In genomic region chr3:116422074-116422473, GRCm38 (mm10) we compare ENCODE assay signal across 8 mouse cellular contexts. TPM values are rescaled to one million over a fixed set of nuclear protein-coding genes. Genes with fewer than 3 reads are reported as not detected.
DNase-seq lines count a peak whose midpoint lies in the region; ATAC-seq and TF ChIP-seq lines count a peak whose summit lies in the region.

No protein-coding gene starts in this region.

- no peak for ATAC-seq in heart, postnatal 0 days (ENCODE audit: insufficient read depth, low read depth)
- no peak for ATAC-seq in embryonic facial prominence, embryonic 12.5 days (ENCODE audit: insufficient number of reproducible peaks, insufficient read depth, low FRiP score, low TSS enrichment)
- ATAC-seq in hindbrain, embryonic 16.5 days, result no peak
- no peak for ATAC-seq in midbrain, embryonic 13.5 days

- DNase-seq in heart, postnatal 0 days (ENCODE audit: low spot score), result no peak
- no peak for DNase-seq in heart, postnatal 25 days (ENCODE audit: low spot score)
- no peak for DNase-seq in thymus, postnatal 14 days
- no peak for DNase-seq in thymus, postnatal 25 days
- DNase-seq in thymus, postnatal 0 days (ENCODE audit: low spot score), result no peak

- WGBS in heart, postnatal 0 days, result 63% methylated on average over 8 of the region's 8 CpGs
- 31% methylated on average over 8 of the region's 8 CpGs for WGBS in embryonic facial prominence, embryonic 12.5 days
- 31% methylated on average over 8 of the region's 8 CpGs for WGBS in hindbrain, embryonic 16.5 days
- WGBS in midbrain, embryonic 13.5 days, result 34% methylated on average over 8 of the region's 8 CpGs

- H3K9ac ChIP-seq in heart, postnatal 0 days (replicated peaks; ENCODE audit: low read depth, low read length), result no peak overlapping the region
- H3K9ac ChIP-seq in embryonic facial prominence, embryonic 12.5 days, result peak overlapping the region; percentile 95
- no peak overlapping the region for H3K9ac ChIP-seq in hindbrain, embryonic 16.5 days (ENCODE audit: low read depth, low read length)
- H3K9ac ChIP-seq in midbrain, embryonic 13.5 days (replicated peaks), result peak overlapping the region; percentile 82

- peaks cover 5% of the 10 kb centered on the region; the same call in 1 of the 2 replicates for H3K4me1 ChIP-seq in heart, postnatal 0 days (ENCODE audit: control insufficient read depth, insufficient read depth)
- peaks cover 14% of the 10 kb centered on the region for H3K4me1 ChIP-seq in embryonic facial prominence, embryonic 12.5 days
- peaks cover 4% of the 10 kb centered on the region; the same call in 1 of the 2 replicates for H3K4me1 ChIP-seq in hindbrain, embryonic 16.5 days (ENCODE audit: control insufficient read depth, insufficient read depth, low read depth, low read length)
- H3K4me1 ChIP-seq in midbrain, embryonic 13.5 days (replicated peaks), result peaks cover 32% of the 10 kb centered on the region

- peak overlapping the region; percentile 98; the same call in 1 of the 2 replicates for H3K4me2 ChIP-seq in heart, postnatal 0 days (ENCODE audit: low read depth, low read length)
- H3K4me2 ChIP-seq in embryonic facial prominence, embryonic 12.5 days (replicated peaks), result peak overlapping the region; percentile 84
- H3K4me2 ChIP-seq in hindbrain, embryonic 16.5 days (ENCODE audit: low read length), result peak overlapping the region; percentile 98
- H3K4me2 ChIP-seq in midbrain, embryonic 13.5 days (replicated peaks), result peak overlapping the region; percentile 94

- H3K9me3 ChIP-seq in heart, postnatal 0 days (replicated peaks; ENCODE audit: control insufficient read depth, low read length), result no peaks in the 10 kb centered on the region
- H3K9me3 ChIP-seq in embryonic facial prominence, embryonic 12.5 days, result no peaks in the 10 kb centered on the region
- no peaks in the 10 kb centered on the region for H3K9me3 ChIP-seq in hindbrain, embryonic 16.5 days (ENCODE audit: control insufficient read depth, low read length)
- H3K9me3 ChIP-seq in midbrain, embryonic 13.5 days, result no peaks in the 10 kb centered on the region

- TF ChIP-seq CTCF in heart, postnatal 0 days (IDR thresholded peaks at IDR 0.05; ENCODE audit: low read depth), result no peak

- H3K4me3 ChIP-seq in heart, postnatal 0 days (ENCODE audit: low read depth, low read length), result peak overlapping the region; percentile 85
- peak overlapping the region; percentile 96 for H3K4me3 ChIP-seq in embryonic facial prominence, embryonic 12.5 days
- peak overlapping the region; percentile 58 for H3K4me3 ChIP-seq in hindbrain, embryonic 16.5 days (ENCODE audit: low read length)
- H3K4me3 ChIP-seq in midbrain, embryonic 13.5 days (replicated peaks), result peak overlapping the region; percentile 87

- intact Hi-C loops in heart, postnatal 25 days (cut with DNase I), result loop anchor here (2.0 to 10.0 kb wide), 5 partner anchors 35 to 415 kb away; partner anchors contain the start of genes Extl2, Mfsd14a, Rtca and Slc30a7

- no peak overlapping the region for H3K27ac ChIP-seq in heart, postnatal 0 days (ENCODE audit: low read depth)
- no peak overlapping the region for H3K27ac ChIP-seq in embryonic facial prominence, embryonic 12.5 days
- no peak overlapping the region for H3K27ac ChIP-seq in hindbrain, embryonic 16.5 days (ENCODE audit: low read depth, low read length)
- H3K27ac ChIP-seq in midbrain, embryonic 13.5 days, result no peak overlapping the region

- no peak for TF ChIP-seq EP300 in heart, postnatal 0 days (IDR thresholded peaks at IDR 0.05; ENCODE audit: low read depth)

- H3K27me3 ChIP-seq in heart, postnatal 0 days (ENCODE audit: control insufficient read depth, insufficient read depth, low read length), result no peaks in the 10 kb centered on the region
- no peaks in the 10 kb centered on the region for H3K27me3 ChIP-seq in embryonic facial prominence, embryonic 12.5 days
- H3K27me3 ChIP-seq in hindbrain, embryonic 16.5 days (replicated peaks; ENCODE audit: control insufficient read depth, insufficient read depth, low read length), result no peaks in the 10 kb centered on the region
- no peaks in the 10 kb centered on the region for H3K27me3 ChIP-seq in midbrain, embryonic 13.5 days

- no peaks in the 10 kb centered on the region for H3K36me3 ChIP-seq in heart, postnatal 0 days (replicated peaks; ENCODE audit: control insufficient read depth, insufficient read depth, low read length)
- peaks cover 25% of the 10 kb centered on the region for H3K36me3 ChIP-seq in embryonic facial prominence, embryonic 12.5 days
- no peaks in the 10 kb centered on the region for H3K36me3 ChIP-seq in hindbrain, embryonic 16.5 days (ENCODE audit: control insufficient read depth, insufficient read depth, low read length)
- peaks cover 17% of the 10 kb centered on the region for H3K36me3 ChIP-seq in midbrain, embryonic 13.5 days

RNA-seq across cellular contexts. Expression of gene Cdc14a, which starts 1.8 kb away (rescaled TPM):
- 3.0 and 6.1 TPM in 2 replicates for total RNA-seq in heart, postnatal 0 days (2014; rRNA removed; ENCODE audit: low replicate concordance)
- polyA plus RNA-seq in heart, postnatal 0 days (2015; fragmentation: Nextera tagmentation; extraction: Ambion mirVana), result 2.2 and 2.5 TPM in 2 replicates
- 1 to 10 TPM; 3.7 to 4.2 TPM for total RNA-seq in heart, postnatal 25 days (2021)
- 13.4 and 13.8 TPM in 2 replicates for polyA plus RNA-seq in embryonic facial prominence, embryonic 12.5 days (2016; fragmentation: Nextera tagmentation; extraction: Ambion mirVana)
- polyA plus RNA-seq in hindbrain, embryonic 16.5 days (2015; fragmentation: Nextera tagmentation; extraction: Ambion mirVana), result 2.9 and 4.3 TPM in 2 replicates
- polyA plus RNA-seq in midbrain, embryonic 13.5 days (2015; fragmentation: Nextera tagmentation; extraction: Ambion mirVana), result 9.4 and 9.8 TPM in 2 replicates
- 7.7 and 7.8 TPM in 2 replicates for polyA plus RNA-seq in thymus, postnatal 0 days (2015; fragmentation: Nextera tagmentation; extraction: Ambion mirVana)

Comparison
In these comparisons a context has a peak if more than half of its experiments do, and no peak if none do; other contexts are left out.
1. H3K9ac ChIP-seq: peak in embryonic facial prominence, embryonic 12.5 days (single experiment) and midbrain, embryonic 13.5 days (single experiment); none in heart, postnatal 0 days (single experiment) and hindbrain, embryonic 16.5 days (single experiment).
2. Peak in every context shown above with its lines, with median percentiles within 50 percentile points of each other: H3K4me2 ChIP-seq and H3K4me3 ChIP-seq.